Mouse (Mus musculus): ENCODE results near the gene Fstl5.

Gene Fstl5

GRCm38 (mm10) chr3:76567346-76567745 lies 493.3 kb downstream of the Fstl5 start:
- DNase-seq, result no peak

- DNase-seq, result no peak
Observed at GRCm38 (mm10) chr3:76572478-76572877, 498.4 kb downstream of the Fstl5 start.

GRCm38 (mm10) chr3:76572920-76573541 lies 499.0 kb downstream of the Fstl5 start:
- no peak for DNase-seq

GRCm38 (mm10) chr3:76593148-76593547 lies 519.1 kb downstream of the Fstl5 start:
- no peak for DNase-seq

- DNase-seq, result no peak
Observed at GRCm38 (mm10) chr3:76620044-76620443, 546.0 kb downstream of the Fstl5 start.

- no peak for DNase-seq
Observed at GRCm38 (mm10) chr3:76654243-76654642, 580.2 kb downstream of the Fstl5 start.

- DNase-seq, result no peak
Observed at GRCm38 (mm10) chr3:76670859-76671258, 596.8 kb downstream of the Fstl5 start.

- DNase-seq, result no peak
Observed at GRCm38 (mm10) chr3:76676006-76676405, 601.9 kb downstream of the Fstl5 start.

GRCm38 (mm10) chr3:76679853-76680545 lies 605.9 kb downstream of the Fstl5 start:
- no peak for DNase-seq

- no peak for DNase-seq
Observed at GRCm38 (mm10) chr3:76680546-76680883, 606.4 kb downstream of the Fstl5 start.

- DNase-seq, result no peak
Observed at GRCm38 (mm10) chr3:76697134-76697629, 623.1 kb downstream of the Fstl5 start.

GRCm38 (mm10) chr3:76739221-76739620 lies 665.2 kb downstream of the Fstl5 start:
- no peak for DNase-seq
